Mouse (Mus musculus) 3134 (cell line): ENCODE data around the gene Arhgef17.
A peak's percentile ranks its signal among the peaks of the same experiment; 100 is the strongest.

Experiments
- DNase-seq: peaks from one replicate; pipeline ENCODE4 v3.0.0-alpha.2; 2011; ENCODE audit warnings: low spot score; ENCODE audit not compliant: insufficient read length; ENCODE audit errors: extremely low read depth

Arhgef17 gene

DNA sequence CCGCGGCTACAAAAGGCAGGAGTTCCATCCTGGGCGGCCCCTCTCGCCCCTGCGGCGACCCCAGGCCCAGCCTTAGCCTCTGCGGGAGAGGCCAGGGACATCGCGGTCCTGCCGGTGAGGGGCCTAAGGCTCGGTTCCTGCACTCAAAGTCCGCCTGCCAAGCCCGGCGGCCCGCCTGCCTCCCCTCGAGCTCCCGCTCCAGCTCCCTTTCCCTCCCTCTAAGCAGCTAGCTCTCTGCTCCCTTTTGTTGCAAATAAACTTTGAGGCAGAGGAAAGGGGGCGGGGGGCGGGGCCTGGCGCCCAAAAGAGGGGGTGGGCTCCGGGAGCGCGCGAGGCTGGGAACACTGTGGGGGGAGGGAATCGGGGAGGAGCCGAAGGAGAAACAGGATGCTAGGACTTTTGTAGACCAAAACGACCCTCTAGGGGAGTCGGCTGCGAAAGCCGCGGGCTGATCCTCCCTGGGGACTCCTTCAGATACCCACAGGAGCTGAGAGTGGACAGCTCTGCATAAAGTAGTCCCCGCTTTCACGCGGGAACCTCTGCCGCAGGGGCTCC is at the start of gene Arhgef17:
Arhgef17 (minus strand) TSS at position 182 of the 555 bp plus-strand sequence.
- DNase-seq: no peak

DNA sequence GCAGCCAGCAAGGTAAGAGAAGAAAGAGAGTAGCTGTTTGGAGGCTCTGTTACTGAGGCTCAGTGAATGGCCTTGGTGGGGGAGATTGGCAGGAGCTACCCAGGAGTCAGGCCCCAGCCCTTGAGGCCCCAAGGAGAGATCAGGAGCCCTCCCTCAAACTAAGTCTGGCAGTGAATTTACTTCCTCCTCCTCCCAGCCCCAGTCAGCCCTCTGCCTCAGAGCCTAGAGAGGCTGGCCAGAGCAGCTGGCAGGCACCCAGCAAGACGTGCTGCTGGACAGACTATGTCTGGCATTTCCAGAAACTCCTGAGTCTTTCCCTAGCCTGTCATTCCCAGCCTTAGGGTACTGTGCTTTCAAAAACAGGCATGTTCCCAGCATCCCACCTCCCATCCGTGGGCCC is 47.3 kb upstream of the Arhgef17 start:
- peak; percentile 36 for DNase-seq

DNA sequence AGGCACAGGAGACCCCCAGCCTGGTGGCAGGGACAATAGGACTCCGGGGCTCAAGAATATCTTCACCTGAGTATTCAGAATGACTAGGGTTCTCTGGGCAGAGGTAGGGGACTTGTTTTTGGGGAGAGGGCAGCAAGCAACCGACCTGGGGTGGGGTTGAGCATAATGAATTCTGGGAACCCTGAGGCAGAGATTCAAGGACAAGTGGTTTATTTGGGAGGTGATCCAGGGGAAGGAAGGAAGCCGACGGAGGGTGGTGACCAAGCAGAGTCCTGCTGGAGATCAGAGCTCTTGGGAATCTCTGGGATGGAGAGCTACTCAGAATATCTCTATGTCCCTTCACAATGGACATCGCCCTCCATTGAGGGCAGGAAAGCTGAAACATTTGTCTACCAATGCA is 46.3 kb upstream of the Arhgef17 start:
- DNase-seq: no peak

DNA sequence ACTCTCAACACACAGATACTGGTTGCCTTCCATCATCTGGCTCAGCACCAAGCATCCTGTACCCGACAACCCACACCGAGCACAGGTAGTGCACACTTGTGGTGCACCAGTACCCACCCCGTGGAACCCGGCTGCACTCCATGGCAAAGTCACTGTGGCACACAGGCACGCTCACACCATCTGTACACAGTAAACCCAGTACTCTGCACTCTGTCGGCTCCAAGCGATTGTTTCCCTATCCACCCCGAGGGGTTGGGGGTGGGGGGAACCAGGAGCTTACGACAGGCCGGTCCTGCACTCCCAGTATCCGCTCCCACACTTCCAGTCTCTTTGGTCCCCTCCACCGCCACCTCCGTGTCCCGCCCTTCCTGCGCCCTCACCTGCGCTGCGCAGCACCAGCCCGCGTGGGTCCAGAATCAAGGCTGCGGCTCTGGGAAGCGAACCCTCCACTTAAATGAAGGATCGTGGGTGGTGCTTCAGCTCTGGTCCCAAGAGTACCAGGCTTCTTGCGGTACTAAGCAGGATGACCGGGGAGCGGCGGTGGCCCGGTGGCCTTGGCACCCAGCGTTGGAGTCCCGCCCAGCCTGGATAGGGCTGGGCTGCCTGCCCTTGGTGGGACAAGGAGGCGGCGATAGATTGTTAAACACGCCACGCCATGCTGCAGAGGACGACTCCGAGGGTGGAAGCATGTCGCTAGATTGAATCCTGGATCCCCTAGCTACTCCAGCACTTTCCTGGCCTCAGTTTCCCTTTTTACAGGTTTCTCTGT is 42.4 kb upstream of the Arhgef17 start, which contains the start of gene P2ry6:
P2ry6 (minus strand) TSS at position 515 of the 769 bp plus-strand sequence.
- no peak for DNase-seq

DNA sequence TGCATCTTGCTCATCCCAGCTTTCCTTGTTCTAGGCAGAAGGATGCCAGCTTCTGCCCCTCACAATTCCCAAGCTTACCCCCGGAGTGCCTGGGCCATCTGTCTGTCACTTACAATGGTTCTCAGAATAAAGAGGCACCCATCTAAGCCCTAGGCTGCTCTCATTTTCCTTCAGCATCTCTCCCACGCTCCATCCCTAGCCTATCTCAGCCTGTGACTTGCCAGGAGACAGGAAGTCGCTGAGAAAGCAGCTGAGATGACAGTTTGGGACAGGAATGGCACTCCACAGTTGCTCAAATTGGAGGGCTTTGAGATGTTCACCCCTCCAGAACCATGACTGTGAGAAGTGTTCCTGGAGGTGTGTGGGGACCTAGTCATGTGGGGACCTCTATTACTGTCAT is 41.0 kb upstream of the Arhgef17 start:
- DNase-seq: no peak

DNA sequence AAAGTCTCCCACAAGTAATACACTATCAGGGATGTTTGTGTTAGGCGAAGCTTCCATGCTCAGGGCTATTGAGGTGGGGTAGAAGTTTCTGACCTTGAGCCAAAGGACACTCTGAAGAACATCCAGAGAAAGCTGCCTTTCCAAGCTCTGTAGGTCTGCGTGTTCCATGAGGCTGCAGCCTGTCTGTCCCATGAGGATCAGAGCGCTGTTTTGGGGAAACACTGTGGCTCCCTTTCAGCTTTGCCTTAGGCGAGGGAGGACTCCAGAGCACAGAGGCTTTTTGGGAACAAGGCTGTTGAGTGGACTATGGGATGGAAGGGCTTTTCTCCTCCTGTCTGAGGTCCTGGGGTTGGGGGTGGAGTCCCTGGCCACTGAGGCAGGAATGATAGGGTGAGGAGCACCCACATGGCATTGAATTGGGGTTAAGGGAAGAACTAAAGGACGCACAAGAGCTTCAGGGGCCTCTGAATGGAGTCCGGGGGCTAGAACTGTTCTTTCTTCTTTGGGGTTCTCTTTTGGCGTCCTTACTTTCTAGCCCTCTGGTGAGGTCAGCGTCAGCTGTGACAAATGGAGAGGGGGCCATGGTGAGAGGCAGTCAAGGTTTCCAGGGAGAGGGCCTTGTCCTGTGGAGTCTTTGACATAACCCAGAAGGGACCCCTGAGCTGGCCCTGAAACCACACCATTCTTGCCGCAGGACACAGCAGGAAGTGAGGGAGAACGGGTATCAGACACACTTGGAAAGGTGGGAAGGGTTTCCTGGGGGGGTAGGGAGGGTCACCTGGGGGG is 37.2 kb upstream of the Arhgef17 start:
- DNase-seq: no peak

DNA sequence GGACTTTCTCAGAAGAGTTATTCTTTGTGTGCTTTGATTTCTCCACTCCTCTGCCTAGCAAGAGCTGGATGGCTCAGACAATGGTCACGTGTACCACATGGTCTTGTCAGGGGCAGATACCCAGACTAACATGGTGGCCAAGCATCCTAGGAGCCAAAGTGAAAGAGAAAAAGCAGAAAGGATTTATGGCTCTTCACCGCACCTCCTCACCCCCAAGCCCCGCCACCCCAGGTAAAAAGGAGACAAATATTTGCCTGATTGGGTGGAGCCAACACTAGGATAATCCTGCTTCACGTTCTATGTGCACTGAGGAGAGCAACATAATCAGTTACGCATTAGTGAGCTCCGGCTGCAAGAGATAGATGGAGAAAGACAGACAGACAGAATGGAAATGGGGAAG is 36.5 kb upstream of the Arhgef17 start:
- DNase-seq: no peak

DNA sequence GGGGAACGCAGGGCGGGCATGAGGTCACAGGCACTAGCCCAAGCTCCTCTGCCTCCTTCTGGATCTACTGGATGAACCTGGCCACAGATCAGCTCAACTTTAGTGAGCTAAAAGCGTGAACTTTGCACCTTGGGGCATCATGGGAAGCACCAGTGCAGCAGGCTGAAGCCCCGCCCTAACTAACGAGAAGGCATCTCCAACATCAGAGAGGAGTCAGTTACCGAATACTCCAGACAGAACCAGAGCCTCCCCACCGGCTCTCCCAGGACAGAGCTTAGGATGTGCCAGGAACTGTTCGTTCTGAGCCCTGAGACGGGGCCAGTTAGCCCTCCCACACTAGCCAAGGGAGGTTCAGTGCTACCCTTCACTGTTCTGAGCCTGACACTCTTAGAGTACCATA is 35.9 kb upstream of the Arhgef17 start:
- no peak for DNase-seq

DNA sequence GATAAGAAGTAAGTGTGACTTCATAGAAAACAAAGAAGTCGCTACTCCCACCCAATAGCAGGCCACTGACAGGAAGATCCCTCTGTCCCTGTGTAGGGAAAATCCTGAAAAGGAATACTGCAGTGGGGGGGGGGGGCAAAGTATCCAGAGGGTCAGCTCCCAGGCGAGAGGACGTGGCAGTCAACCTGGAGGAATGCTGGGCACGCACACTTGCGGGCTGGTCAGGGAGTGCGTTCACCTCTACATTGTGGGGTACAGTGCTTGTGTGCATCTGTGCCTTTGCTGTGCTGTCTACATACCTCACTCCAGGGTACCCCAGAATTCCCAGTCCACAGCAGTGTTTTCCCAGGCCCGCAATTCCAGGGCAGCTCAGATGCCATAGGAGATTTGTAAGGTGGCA is 34.1 kb upstream of the Arhgef17 start:
- no peak for DNase-seq

DNA sequence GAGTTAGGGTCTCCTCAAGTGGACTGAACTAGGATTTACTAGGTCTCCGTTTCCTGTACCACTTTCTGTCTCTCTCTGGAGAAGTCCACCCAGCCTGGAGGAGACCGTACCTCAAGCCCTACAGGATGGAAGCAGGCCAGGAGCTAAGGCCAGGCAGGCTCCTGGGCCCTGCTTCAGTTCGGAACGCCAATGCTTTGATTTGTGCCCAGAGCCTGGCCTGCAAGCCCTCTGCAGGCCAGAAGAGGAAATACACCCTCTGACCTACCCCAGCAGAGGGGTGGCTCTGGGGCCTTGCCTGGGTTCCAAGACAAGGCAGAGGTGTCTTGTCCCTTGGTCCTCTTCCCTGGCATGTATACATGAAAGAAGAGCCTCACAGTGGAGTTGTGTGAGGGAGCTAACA is 33.2 kb upstream of the Arhgef17 start:
- peak; percentile 33 for DNase-seq

DNA sequence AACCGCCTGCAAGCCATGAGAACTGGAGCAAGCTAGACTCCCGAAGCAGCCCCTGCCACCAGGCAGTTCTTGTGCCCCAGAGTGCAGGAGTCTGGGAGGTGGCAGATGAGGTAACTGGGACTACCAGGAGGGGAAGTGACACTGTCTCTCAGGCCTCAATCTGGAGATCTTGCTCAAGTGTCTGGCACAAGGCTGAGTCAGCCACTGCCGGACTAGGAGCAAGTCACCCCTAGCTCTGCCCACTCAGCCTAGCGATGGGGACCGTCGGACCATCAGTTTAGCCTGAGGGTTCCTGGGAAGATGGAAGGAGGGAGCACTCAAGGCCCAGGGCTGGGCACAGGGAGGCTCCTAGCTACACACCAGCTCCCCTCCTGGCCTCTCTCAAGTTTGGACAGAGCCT is 32.3 kb upstream of the Arhgef17 start:
- DNase-seq: peak; percentile 60

DNA sequence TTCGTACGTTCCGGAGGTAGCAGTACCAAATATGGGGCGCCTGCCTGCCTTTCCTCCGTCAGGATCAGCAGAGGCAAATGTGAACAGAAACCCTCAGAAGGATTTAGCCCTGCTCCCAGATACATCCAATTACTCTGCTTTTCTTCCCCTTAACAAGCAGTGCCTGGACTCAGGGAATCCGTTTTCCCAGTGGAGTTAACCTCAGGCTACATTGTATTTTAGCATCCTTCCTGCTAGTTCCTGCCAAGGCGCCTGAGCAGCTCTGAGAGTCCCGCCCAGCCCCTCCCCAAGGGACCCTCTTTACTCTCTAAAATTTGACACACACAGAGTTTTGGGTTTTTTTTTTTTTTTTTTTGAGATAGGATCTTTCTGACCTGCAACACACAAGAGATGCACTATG is 31.5 kb upstream of the Arhgef17 start:
- no peak for DNase-seq

DNA sequence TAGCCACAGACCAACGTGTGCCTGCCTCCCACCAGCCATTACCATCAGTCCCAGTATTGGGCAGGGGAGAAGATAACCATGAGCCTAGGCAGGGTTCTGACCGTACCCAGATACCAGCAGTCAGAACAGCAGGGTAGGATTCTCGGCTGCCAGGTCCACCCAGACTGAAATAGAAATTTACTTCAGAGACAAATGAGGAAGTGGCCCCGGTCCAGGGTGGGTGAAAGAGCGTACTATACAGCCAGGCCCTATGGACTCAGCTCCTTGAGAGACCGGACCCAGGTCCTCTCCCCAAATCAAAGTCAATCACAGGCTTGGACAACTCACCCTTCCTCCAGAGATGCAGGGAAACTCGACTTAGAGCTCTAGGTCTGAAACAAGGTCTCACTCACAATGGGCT is 29.2 kb upstream of the Arhgef17 start:
- DNase-seq: no peak

DNA sequence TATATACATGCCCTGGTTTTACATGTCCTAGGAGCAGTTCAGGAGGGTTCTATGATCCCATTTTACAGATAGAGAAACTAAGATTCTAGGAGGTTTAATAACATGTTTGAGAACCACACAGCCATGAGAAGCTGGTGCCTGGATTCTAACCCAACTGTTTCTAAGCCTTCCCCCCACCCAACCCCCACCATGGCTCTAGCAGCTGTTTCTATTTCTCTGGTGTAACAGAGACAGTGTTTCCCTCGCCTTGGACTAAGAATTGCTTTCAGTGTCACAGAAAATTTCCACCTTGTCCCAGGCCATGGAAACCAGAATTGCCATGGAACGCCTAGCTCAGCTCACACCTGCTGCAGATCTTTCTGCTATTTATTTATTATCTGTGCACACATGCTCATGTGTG is 28.6 kb upstream of the Arhgef17 start:
- DNase-seq: no peak

DNA sequence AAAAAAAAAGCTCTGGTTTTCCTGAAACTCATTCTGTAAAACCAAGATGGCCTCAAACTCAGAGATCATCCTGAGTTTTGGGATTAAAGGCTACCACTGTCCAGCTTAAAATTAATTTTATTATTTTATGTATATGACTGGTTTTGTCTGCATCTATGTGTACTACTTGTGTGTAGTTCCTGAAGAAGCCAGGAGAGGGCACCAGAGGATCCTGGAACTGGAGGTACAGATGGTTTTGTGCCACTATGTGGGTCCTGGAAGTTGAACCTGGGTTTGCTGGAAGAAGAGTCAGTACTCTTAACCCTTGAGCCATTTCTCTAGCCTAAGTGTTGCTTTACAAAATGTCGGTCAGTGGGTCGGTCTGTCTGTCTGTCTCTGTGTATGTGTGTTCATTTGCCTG is 26.5 kb upstream of the Arhgef17 start:
- no peak for DNase-seq

DNA sequence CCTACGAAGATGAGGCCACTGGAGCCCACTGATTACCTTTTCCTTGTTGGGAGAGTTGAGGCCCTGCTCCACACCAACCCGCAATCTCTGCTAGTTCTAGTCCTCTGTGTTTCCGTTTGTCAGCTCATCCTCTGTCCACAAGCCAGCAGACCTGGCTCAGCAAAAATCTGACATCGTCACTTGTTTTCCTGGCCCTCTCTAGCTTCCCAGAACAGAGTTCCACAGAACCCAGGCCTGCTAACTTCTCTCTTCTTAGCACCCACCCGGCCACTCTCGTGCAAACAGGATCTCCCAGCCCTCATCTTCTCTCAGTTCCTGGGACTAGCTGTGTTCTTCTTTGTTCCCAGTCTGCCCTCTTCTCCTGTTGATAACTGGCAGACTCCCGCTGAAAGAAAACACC is 20.8 kb upstream of the Arhgef17 start:
- DNase-seq: no peak

DNA sequence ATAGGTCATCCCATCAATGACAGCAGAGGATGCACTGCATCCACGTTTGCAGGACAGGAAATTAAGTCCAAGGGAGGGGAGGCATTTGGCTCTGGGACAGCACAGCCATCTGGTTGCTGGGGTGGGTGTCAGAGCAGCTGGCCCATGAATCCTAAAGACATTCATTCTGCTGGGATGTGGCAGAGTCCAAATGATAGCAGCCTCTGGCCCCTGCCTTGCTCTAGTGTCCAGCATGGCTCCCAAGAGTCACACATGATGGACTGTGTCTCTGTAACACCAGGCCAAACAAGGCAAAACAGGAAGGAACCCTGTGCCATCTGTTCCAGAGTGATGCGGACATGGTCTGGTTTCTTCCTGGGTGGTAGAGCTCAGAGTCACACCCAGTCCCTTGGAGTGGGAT is 20.0 kb upstream of the Arhgef17 start:
- DNase-seq: no peak

DNA sequence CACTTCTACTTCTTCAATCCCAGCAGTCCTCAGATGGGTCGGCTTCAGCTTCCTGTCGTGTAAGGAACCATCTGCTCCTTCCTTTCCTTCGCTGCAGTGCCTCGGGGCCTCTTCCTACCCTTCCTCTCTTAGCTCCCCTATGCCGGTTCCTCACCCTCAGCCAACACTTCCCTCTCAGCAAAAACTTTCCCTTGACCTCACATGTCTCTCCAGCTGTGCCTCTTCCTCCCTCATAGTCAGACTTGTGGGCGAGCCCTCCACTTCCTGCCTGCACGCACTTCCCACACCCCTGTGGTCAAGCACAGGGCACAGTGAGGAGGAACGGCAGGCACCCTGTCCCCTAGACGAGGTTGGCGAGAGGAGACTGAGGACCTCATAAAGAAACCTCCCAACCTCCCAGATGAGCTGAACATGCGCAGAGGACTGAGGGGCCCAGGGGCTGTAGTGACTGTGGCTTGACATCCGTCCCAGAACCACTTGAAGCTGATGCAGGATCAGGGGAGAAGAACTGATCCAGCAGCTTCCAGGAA is 18.6 kb upstream of the Arhgef17 start:
- peak; percentile 14 for DNase-seq

DNA sequence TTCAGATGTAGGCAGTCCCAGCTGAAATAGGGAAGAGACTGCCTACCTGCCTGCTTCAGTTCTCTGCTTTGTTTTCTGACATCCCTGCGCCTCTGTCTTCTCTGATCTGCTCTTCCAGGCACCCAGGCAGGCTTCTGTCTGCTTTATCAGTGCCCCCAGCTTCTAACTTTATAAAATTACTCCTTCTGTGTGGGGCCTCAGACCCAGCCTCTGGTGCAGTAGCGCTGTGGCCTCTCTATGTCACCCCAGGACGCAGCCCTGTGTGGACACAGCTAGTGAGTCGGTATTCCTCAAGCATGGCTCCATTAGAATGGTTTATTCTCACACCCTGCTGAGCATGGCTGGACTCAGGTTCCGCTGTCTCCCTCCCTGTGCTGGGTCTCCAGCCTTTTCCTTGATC is 18.1 kb upstream of the Arhgef17 start:
- no peak for DNase-seq

DNA sequence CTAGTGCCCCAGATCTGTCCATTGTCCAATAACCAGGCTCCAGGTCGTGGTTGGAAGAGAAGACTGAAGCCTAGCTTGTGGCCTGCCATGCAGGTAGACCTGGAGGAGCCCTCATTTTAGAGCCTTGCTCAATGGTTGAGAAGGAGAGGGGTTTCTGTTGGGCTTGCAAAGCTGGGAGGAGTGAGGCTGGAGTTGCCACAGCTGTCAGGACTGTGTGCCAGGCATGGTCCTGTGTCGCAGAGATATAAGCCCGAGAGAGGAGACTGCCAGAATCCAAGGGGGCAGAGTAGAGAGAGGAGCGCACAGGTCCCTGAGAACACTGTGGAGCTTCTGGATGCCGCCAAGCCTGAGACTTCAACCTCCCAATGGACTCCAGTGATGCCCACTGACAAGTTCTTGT is 12.8 kb upstream of the Arhgef17 start:
- DNase-seq: no peak

DNA sequence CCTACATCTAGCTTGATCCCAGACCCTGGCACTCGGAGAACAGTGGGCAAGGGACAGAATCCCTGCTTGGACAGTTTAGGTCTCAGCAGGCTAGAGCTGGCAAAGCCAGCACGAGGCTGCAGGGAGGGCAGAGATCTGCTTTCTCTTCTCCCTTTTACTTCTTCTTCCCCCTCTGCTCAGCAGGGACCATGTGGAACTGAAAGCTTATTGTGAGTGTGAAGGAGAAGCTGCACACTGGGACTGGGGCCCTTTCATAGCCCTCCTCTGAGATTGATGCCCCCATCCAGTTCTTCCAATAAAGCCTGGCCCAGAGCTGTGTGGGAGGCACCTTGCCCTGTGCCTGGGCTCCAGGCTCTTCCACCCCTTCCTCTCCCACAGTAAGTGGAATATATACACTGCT is 12.4 kb upstream of the Arhgef17 start:
- DNase-seq: no peak
